Mouse (Mus musculus) heart, embryonic 14.5 days (tissue): Measurements from ENCODE around the gene Thoc6. TPM values are rescaled to one million over a fixed set of nuclear protein-coding genes. Genes with fewer than 3 reads are reported as not detected.
A peak's percentile ranks its signal among the peaks of the same experiment; 100 is the strongest.

Source experiments
- ATAC-seq: fragments of 200-750 bp; cut with Nextera tagmentation; 2 replicates; pipeline ENCODE4 v1.8.0; 2017; ENCODE audit warnings: low read depth, moderate TSS enrichment; ENCODE audit not compliant: insufficient number of reproducible peaks, insufficient read depth, low FRiP score
- H3K27ac ChIP-seq, 2 experiments: fragments of 200-500 bp in 1 of 2; fragments of 300-500 bp in 1 of 2; sonication (generic) in 1 of 2; replicated peaks in 1 of 2; 2 replicates each; pipeline ENCODE4 v1.5.1; 2012 to 2014; ENCODE audit warnings: low read depth in 2 of 2, low read length in 2 of 2, control low read depth in 1 of 2, mild to moderate bottlenecking in 1 of 2, mixed read lengths in 1 of 2; ENCODE audit not compliant: control insufficient read depth in 1 of 2, insufficient read depth in 1 of 2
- H3K27me3 ChIP-seq: fragments of 300-500 bp; sonication (generic); 2 replicates; pipeline ENCODE4 v1.6.1; 2014; ENCODE audit warnings: mild to moderate bottlenecking, low read length, control low read depth; ENCODE audit not compliant: control insufficient read depth, insufficient read depth
- H3K36me3 ChIP-seq: fragments of 300-500 bp; sonication (generic); 2 replicates; pipeline ENCODE4 v1.6.1; 2014; ENCODE audit warnings: mild to moderate bottlenecking, control low read depth, low read length, mixed read lengths; ENCODE audit not compliant: control insufficient read depth, insufficient read depth
- H3K4me1 ChIP-seq, 2 experiments: fragments of 200-500 bp in 1 of 2; fragments of 300-500 bp in 1 of 2; sonication (generic) in 1 of 2; 2 replicates each; pipeline ENCODE4 v1.6.1; 2012 to 2014; ENCODE audit warnings: low read length in 2 of 2, control low read depth in 1 of 2, mixed read lengths in 1 of 2; ENCODE audit not compliant: control insufficient read depth in 2 of 2, insufficient read depth in 2 of 2
- H3K4me2 ChIP-seq: fragments of 300-500 bp; sonication (generic); 2 replicates; pipeline ENCODE4 v1.6.1; 2014; ENCODE audit warnings: mild to moderate bottlenecking, low read length
- H3K4me3 ChIP-seq, 2 experiments: fragments of 200-500 bp in 1 of 2; fragments of 300-500 bp in 1 of 2; sonication (generic) in 1 of 2; 2 replicates each; pipeline ENCODE4 v1.5.1; 2012 to 2014; ENCODE audit warnings: low read length in 2 of 2, mild to moderate bottlenecking in 2 of 2, control low read depth in 1 of 2, low read depth in 1 of 2, moderate library complexity in 1 of 2; ENCODE audit not compliant: control insufficient read depth in 1 of 2, insufficient read depth in 1 of 2
- H3K9ac ChIP-seq: fragments of 300-500 bp; sonication (generic); 2 replicates; pipeline ENCODE4 v1.6.1; 2014; ENCODE audit warnings: mild to moderate bottlenecking, low read length
- H3K9me3 ChIP-seq: fragments of 300-500 bp; sonication (generic); 2 replicates; pipeline ENCODE4 v1.6.1; 2016; ENCODE audit warnings: low read length, control low read depth; ENCODE audit not compliant: control insufficient read depth
- WGBS: fragments of 180-500 bp; shearing (Covaris S2); extraction: QIAGEN DNeasy Blood & Tissue Kit; methylation state at CpG from one replicate; pipeline ENCODE4 v1.1.7; 2014; 5-methylcytosine and 5-hydroxymethylcytosine counted together
- polyA plus RNA-seq: library from polyadenylated mRNA; unstranded; fragments of >200 nt; fragmentation: Nextera tagmentation; extraction: Ambion mirVana; gene quantifications from 2 replicates; pipeline ENCODE4 v1.2.1, GENCODE M21; 2014

Gene Thoc6
- polyA plus RNA-seq, 1 experiment from 2014 or later: 35.0 TPM

GRCm38 (mm10) chr17:23654001-23654400, 19.7 kb downstream of the Thoc6 start:
- Histone ChIP-seq H3K27me3 (peaks cover 6% of the 10 kb centered on the region; the same call in 1 of the 2 replicates), H3K4me1 (no peaks in the 10 kb centered on the region), H3K9me3 (no peaks in the 10 kb centered on the region), H3K27ac (no peak overlapping the region), H3K36me3 (no peaks in the 10 kb centered on the region), H3K4me3 (no peak overlapping the region), H3K4me2 (no peak overlapping the region), H3K9ac (no peak overlapping the region)
- ATAC-seq: no peak
- WGBS: 49% methylated on average over 6 of the region's 6 CpGs

- H3K27ac ChIP-seq: no peak overlapping the region
- no peak overlapping the region for H3K4me3 ChIP-seq
- no peaks in the 10 kb centered on the region for H3K9me3 ChIP-seq
- ATAC-seq: no peak
- H3K4me2 ChIP-seq: no peak overlapping the region
- no peaks in the 10 kb centered on the region for H3K4me1 ChIP-seq
- no peak overlapping the region for H3K9ac ChIP-seq
- no peaks in the 10 kb centered on the region for H3K36me3 ChIP-seq
- peaks cover 4% of the 10 kb centered on the region; the same call in 1 of the 2 replicates for H3K27me3 ChIP-seq
- 60% methylated on average over 1 of the region's 2 CpGs for WGBS
Observed at GRCm38 (mm10) chr17:23653324-23653723, 20.4 kb downstream of the Thoc6 start.

- ATAC-seq: no peak
- no peak overlapping the region for H3K27ac ChIP-seq
- H3K4me3 ChIP-seq: no peak overlapping the region
- H3K9me3 ChIP-seq: no peaks in the 10 kb centered on the region
- no peaks in the 10 kb centered on the region for H3K36me3 ChIP-seq
- H3K27me3 ChIP-seq: peaks cover under 1% of the 10 kb centered on the region; the same call in 1 of the 2 replicates
- no peak overlapping the region for H3K4me2 ChIP-seq
- H3K9ac ChIP-seq: no peak overlapping the region
- WGBS: 80% methylated on average over 6 of the region's 6 CpGs
- no peaks in the 10 kb centered on the region for H3K4me1 ChIP-seq
Observed at GRCm38 (mm10) chr17:23651363-23651762, 22.3 kb downstream of the Thoc6 start.

- 18% methylated on average over 10 of the region's 10 CpGs for WGBS
Observed at GRCm38 (mm10) chr17:23645894-23646293, 27.8 kb downstream of the Thoc6 start.

GRCm38 (mm10) chr17:23644613-23645495, 28.8 kb downstream of the Thoc6 start, which contains the start of gene Mmp25:
Gene Mmp25 (minus strand): TSS chr17:23645277.
- Histone ChIP-seq H3K36me3 (no peaks in the 10 kb centered on the region), H3K9ac (peak within 1 kb of the TSS; percentile 62), H3K27ac (no peak within 1 kb of the TSS), H3K4me3 (peak within 1 kb of the TSS; percentile 51 to 53), H3K27me3 (peaks cover 18% of the 10 kb centered on the region), H3K9me3 (no peaks in the 10 kb centered on the region), H3K4me2 (peak within 1 kb of the TSS; percentile 94), H3K4me1 (peaks cover 2 to 12% of the 10 kb centered on the region in 2 experiments; a peak in 3 of 4 replicates)
- WGBS: under 1% methylated on average over 58 of the region's 58 CpGs
- peak; percentile 33; the same call in 1 of the 2 replicates for ATAC-seq

More at GRCm38 (mm10) chr17:23645894-23646293, 27.8 kb downstream of the Thoc6 start:
- no peak overlapping the region for H3K9ac ChIP-seq
- H3K4me3 ChIP-seq: no peak overlapping the region
- peaks cover 2 to 12% of the 10 kb centered on the region in 2 experiments; a peak in 3 of 4 replicates for H3K4me1 ChIP-seq
- H3K36me3 ChIP-seq: no peaks in the 10 kb centered on the region
- no peaks in the 10 kb centered on the region for H3K9me3 ChIP-seq
- peaks cover 18% of the 10 kb centered on the region for H3K27me3 ChIP-seq
- H3K27ac ChIP-seq: no peak overlapping the region
- H3K4me2 ChIP-seq: no peak overlapping the region
- no peak for ATAC-seq

GRCm38 (mm10) chr17:23631241-23631640, 42.4 kb downstream of the Thoc6 start:
- ATAC-seq: no peak
- Histone ChIP-seq H3K4me1 (no peaks in the 10 kb centered on the region), H3K27ac (no peak overlapping the region), H3K9me3 (no peaks in the 10 kb centered on the region), H3K27me3 (peaks cover 16% of the 10 kb centered on the region; the same call in 1 of the 2 replicates), H3K36me3 (no peaks in the 10 kb centered on the region), H3K9ac (no peak overlapping the region), H3K4me3 (no peak overlapping the region), H3K4me2 (no peak overlapping the region)
- WGBS: 71% methylated on average over 8 of the region's 8 CpGs

- no peak overlapping the region for H3K27ac ChIP-seq
- 0 out of 2 replicates have a peak overlapping the region, but pooled peaks have one; percentile 30 for H3K9ac ChIP-seq
- ATAC-seq: 0 out of 2 replicates have a peak, but pooled peaks have one; percentile 65
- peaks cover 16% of the 10 kb centered on the region; the same call in 1 of the 2 replicates for H3K27me3 ChIP-seq
- peak overlapping the region in 1 of 2 experiments; percentile 16; a peak in 1 of 4 replicates for H3K4me3 ChIP-seq
- no peaks in the 10 kb centered on the region for H3K9me3 ChIP-seq
- WGBS: 13% methylated on average over 22 of the region's 22 CpGs
- no peaks in the 10 kb centered on the region for H3K4me1 ChIP-seq
- no peaks in the 10 kb centered on the region for H3K36me3 ChIP-seq
- peak overlapping the region; percentile 58 for H3K4me2 ChIP-seq
Observed at GRCm38 (mm10) chr17:23630195-23631020, 43.3 kb downstream of the Thoc6 start.
